Mouse (Mus musculus): ENCODE data around the gene Plekha7.

DNA sequence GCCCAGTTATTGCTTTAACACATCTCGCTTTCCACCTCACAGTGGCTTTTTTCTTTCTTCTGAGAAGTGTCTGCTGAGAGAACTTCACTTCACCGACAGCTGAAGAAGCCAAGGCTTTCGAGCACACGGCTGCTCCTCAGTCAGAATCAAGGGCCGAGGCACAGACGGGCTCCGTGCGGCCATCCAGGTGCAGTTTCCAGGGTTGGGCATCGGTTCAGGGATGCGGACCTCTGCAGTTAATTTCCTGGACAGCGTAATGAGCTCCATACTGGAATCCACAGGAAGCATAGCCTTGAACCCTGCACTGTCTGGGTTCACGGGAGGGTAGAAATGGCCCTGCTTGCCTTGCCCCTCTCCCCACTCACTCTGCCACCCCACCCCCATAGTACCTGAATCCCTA is 184.1 kb downstream of the Plekha7 start:
- TF ChIP-seq CTCF (IDR thresholded peaks at IDR 0.05; ENCODE audit: extremely low read depth, insufficient read depth, insufficient read length, insufficient replicate concordance) (no peak), POLR2A (IDR thresholded peaks at IDR 0.05; ENCODE audit: low read depth, low read length) (no peak)
